Mouse (Mus musculus): ENCODE data around the gene Gdf5. TPM values are rescaled to one million over a fixed set of nuclear protein-coding genes. Genes with fewer than 3 reads are reported as not detected.

Gdf5 gene
- polyA plus RNA-seq, 1 experiment from 2014 or later: 3.3 TPM

- 24% methylated on average over 4 of the region's 4 CpGs for WGBS
- Histone ChIP-seq H3K4me1 (ENCODE audit: control insufficient read depth, insufficient read depth, low read length) (peaks cover 36% of the 10 kb centered on the region), H3K9ac (ENCODE audit: low read depth, low read length) (no peak overlapping the region), H3K9me3 (ENCODE audit: control insufficient read depth, low read length) (no peaks in the 10 kb centered on the region), H3K4me2 (ENCODE audit: low read depth, low read length) (no peak overlapping the region), H3K36me3 (ENCODE audit: control insufficient read depth, insufficient read depth, low read length) (no peaks in the 10 kb centered on the region), H3K4me3 (ENCODE audit: low read depth, low read length) (no peak overlapping the region), H3K27ac (replicated peaks; ENCODE audit: low read depth, low read length) (no peak overlapping the region), H3K27me3 (replicated peaks; ENCODE audit: control insufficient read depth, insufficient read depth, low read length) (no peaks in the 10 kb centered on the region; the same call in 1 of the 2 replicates)
- DNase-seq (ENCODE audit: low spot score) (no peak), ATAC-seq (ENCODE audit: low read depth) (no peak)
Measured at GRCm38 (mm10) chr2:155946499-155946898, 1.3 kb upstream of the Gdf5 start.

GRCm38 (mm10) chr2:155946069-155946468, 902 bp upstream of the Gdf5 start:
- 6% methylated on average over 7 of the region's 7 CpGs for WGBS

GRCm38 (mm10) chr2:155945580-155945979, 413 bp upstream of the Gdf5 start:
- Histone ChIP-seq H3K4me3 (ENCODE audit: low read depth, low read length) (no peak overlapping the region), H3K9me3 (ENCODE audit: control insufficient read depth, low read length) (no peaks in the 10 kb centered on the region), H3K4me2 (ENCODE audit: low read depth, low read length) (peak overlapping the region; percentile 50), H3K27me3 (replicated peaks; ENCODE audit: control insufficient read depth, insufficient read depth, low read length) (no peaks in the 10 kb centered on the region; the same call in 1 of the 2 replicates), H3K4me1 (ENCODE audit: control insufficient read depth, insufficient read depth, low read length) (peaks cover 36% of the 10 kb centered on the region), H3K27ac (replicated peaks; ENCODE audit: low read depth, low read length) (peak overlapping the region; percentile 46; the same call in 1 of the 2 replicates), H3K9ac (ENCODE audit: low read depth, low read length) (no peak overlapping the region), H3K36me3 (ENCODE audit: control insufficient read depth, insufficient read depth, low read length) (no peaks in the 10 kb centered on the region)
- ATAC-seq (ENCODE audit: low read depth) (peak; percentile 51; the same call in 1 of the 2 replicates), DNase-seq (ENCODE audit: low spot score) (peak; percentile 31)
- WGBS: 33% methylated on average over 5 of the region's 5 CpGs

More at GRCm38 (mm10) chr2:155946069-155946468, 902 bp upstream of the Gdf5 start:
- Histone ChIP-seq H3K36me3 (ENCODE audit: control insufficient read depth, insufficient read depth, low read length) (no peaks in the 10 kb centered on the region), H3K9ac (ENCODE audit: low read depth, low read length) (no peak overlapping the region), H3K27ac (replicated peaks; ENCODE audit: low read depth, low read length) (no peak overlapping the region), H3K4me3 (ENCODE audit: low read depth, low read length) (no peak overlapping the region), H3K4me1 (ENCODE audit: control insufficient read depth, insufficient read depth, low read length) (peaks cover 36% of the 10 kb centered on the region), H3K27me3 (replicated peaks; ENCODE audit: control insufficient read depth, insufficient read depth, low read length) (no peaks in the 10 kb centered on the region; the same call in 1 of the 2 replicates), H3K4me2 (ENCODE audit: low read depth, low read length) (no peak overlapping the region), H3K9me3 (ENCODE audit: control insufficient read depth, low read length) (no peaks in the 10 kb centered on the region)
- ATAC-seq (ENCODE audit: low read depth): no peak
- peak; percentile 85 for DNase-seq (ENCODE audit: low spot score)

- DNase-seq (ENCODE audit: low spot score) (no peak), ATAC-seq (ENCODE audit: low read depth) (no peak)
- H3K27me3 ChIP-seq (replicated peaks; ENCODE audit: control insufficient read depth, insufficient read depth, low read length): no peaks in the 10 kb centered on the region; the same call in 1 of the 2 replicates
- H3K9me3 ChIP-seq (ENCODE audit: control insufficient read depth, low read length): no peaks in the 10 kb centered on the region
- H3K36me3 ChIP-seq (ENCODE audit: control insufficient read depth, insufficient read depth, low read length): no peaks in the 10 kb centered on the region
- peak overlapping the region; percentile 46; the same call in 1 of the 2 replicates for H3K27ac ChIP-seq (replicated peaks; ENCODE audit: low read depth, low read length)
- H3K4me3 ChIP-seq (ENCODE audit: low read depth, low read length): peak overlapping the region; percentile 14; the same call in 1 of the 2 replicates
- peaks cover 33% of the 10 kb centered on the region for H3K4me1 ChIP-seq (ENCODE audit: control insufficient read depth, insufficient read depth, low read length)
- H3K9ac ChIP-seq (ENCODE audit: low read depth, low read length): peak overlapping the region; percentile 54
- peak overlapping the region; percentile 50 for H3K4me2 ChIP-seq (ENCODE audit: low read depth, low read length)
- 71% methylated on average over 4 of the region's 4 CpGs for WGBS
Measured at GRCm38 (mm10) chr2:155944685-155945084, 482 bp downstream of the Gdf5 start.

GRCm38 (mm10) chr2:155943463-155943862, 1.7 kb downstream of the Gdf5 start:
- peak overlapping the region; percentile 54 for H3K9ac ChIP-seq (ENCODE audit: low read depth, low read length)
- 3% methylated on average over 8 of the region's 8 CpGs for WGBS
- H3K36me3 ChIP-seq (ENCODE audit: control insufficient read depth, insufficient read depth, low read length): no peaks in the 10 kb centered on the region
- peak; percentile 40 for DNase-seq (ENCODE audit: low spot score)
- H3K4me2 ChIP-seq (ENCODE audit: low read depth, low read length): peak overlapping the region; percentile 50
- H3K4me1 ChIP-seq (ENCODE audit: control insufficient read depth, insufficient read depth, low read length): peaks cover 25% of the 10 kb centered on the region
- H3K27me3 ChIP-seq (replicated peaks; ENCODE audit: control insufficient read depth, insufficient read depth, low read length): no peaks in the 10 kb centered on the region
- H3K9me3 ChIP-seq (ENCODE audit: control insufficient read depth, low read length): no peaks in the 10 kb centered on the region
- peak overlapping the region; percentile 14 for H3K4me3 ChIP-seq (ENCODE audit: low read depth, low read length)
- no peak for ATAC-seq (ENCODE audit: low read depth)
- no peak overlapping the region for H3K27ac ChIP-seq (replicated peaks; ENCODE audit: low read depth, low read length)

- H3K27ac ChIP-seq (replicated peaks; ENCODE audit: low read depth, low read length): no peak overlapping the region
- no peaks in the 10 kb centered on the region for H3K27me3 ChIP-seq (replicated peaks; ENCODE audit: control insufficient read depth, insufficient read depth, low read length)
- no peak for DNase-seq (ENCODE audit: low spot score)
- H3K9me3 ChIP-seq (ENCODE audit: control insufficient read depth, low read length): no peaks in the 10 kb centered on the region
- H3K4me1 ChIP-seq (ENCODE audit: control insufficient read depth, insufficient read depth, low read length): peaks cover 25% of the 10 kb centered on the region
- ATAC-seq (ENCODE audit: low read depth): no peak
- H3K36me3 ChIP-seq (ENCODE audit: control insufficient read depth, insufficient read depth, low read length): no peaks in the 10 kb centered on the region
- WGBS: 75% methylated on average over 40 of the region's 40 CpGs
- H3K4me3 ChIP-seq (ENCODE audit: low read depth, low read length): no peak overlapping the region
- no peak overlapping the region for H3K9ac ChIP-seq (ENCODE audit: low read depth, low read length)
- no peak overlapping the region for H3K4me2 ChIP-seq (ENCODE audit: low read depth, low read length)
Measured at GRCm38 (mm10) chr2:155941697-155942442, 3.3 kb downstream of the Gdf5 start.

- no peaks in the 10 kb centered on the region for H3K36me3 ChIP-seq (ENCODE audit: control insufficient read depth, insufficient read depth, low read length)
- no peak within 1 kb of the TSS for H3K4me2 ChIP-seq (ENCODE audit: low read depth, low read length)
- H3K9me3 ChIP-seq (ENCODE audit: control insufficient read depth, low read length): no peaks in the 10 kb centered on the region
- WGBS: 79% methylated on average over 3 of the region's 3 CpGs
- no peaks in the 10 kb centered on the region for H3K27me3 ChIP-seq (replicated peaks; ENCODE audit: control insufficient read depth, insufficient read depth, low read length)
- peaks cover 20% of the 10 kb centered on the region for H3K4me1 ChIP-seq (ENCODE audit: control insufficient read depth, insufficient read depth, low read length)
- H3K9ac ChIP-seq (ENCODE audit: low read depth, low read length): no peak within 1 kb of the TSS
- ATAC-seq (ENCODE audit: low read depth) (no peak), DNase-seq (ENCODE audit: low spot score) (no peak)
- no peak within 1 kb of the TSS for H3K4me3 ChIP-seq (ENCODE audit: low read depth, low read length)
- no peak within 1 kb of the TSS for H3K27ac ChIP-seq (replicated peaks; ENCODE audit: low read depth, low read length)
Measured at GRCm38 (mm10) chr2:155940681-155941080, 4.5 kb downstream of the Gdf5 start, which contains the start of gene Gm15557. Gene Gm15557 (plus strand): TSS chr2:155940728.

GRCm38 (mm10) chr2:155939897-155940529, 5.2 kb downstream of the Gdf5 start:
- 68% methylated on average over 7 of the region's 7 CpGs for WGBS
- peak; percentile 45; the same call in 1 of the 2 replicates for ATAC-seq (ENCODE audit: low read depth)
- no peak overlapping the region for H3K9ac ChIP-seq (ENCODE audit: low read depth, low read length)
- DNase-seq (ENCODE audit: low spot score): peak; percentile 16
- no peak overlapping the region for H3K4me2 ChIP-seq (ENCODE audit: low read depth, low read length)
- no peak overlapping the region for H3K27ac ChIP-seq (replicated peaks; ENCODE audit: low read depth, low read length)
- H3K9me3 ChIP-seq (ENCODE audit: control insufficient read depth, low read length): no peaks in the 10 kb centered on the region
- H3K36me3 ChIP-seq (ENCODE audit: control insufficient read depth, insufficient read depth, low read length): no peaks in the 10 kb centered on the region
- peaks cover 15% of the 10 kb centered on the region for H3K4me1 ChIP-seq (ENCODE audit: control insufficient read depth, insufficient read depth, low read length)
- no peak overlapping the region for H3K4me3 ChIP-seq (ENCODE audit: low read depth, low read length)
- H3K27me3 ChIP-seq (replicated peaks; ENCODE audit: control insufficient read depth, insufficient read depth, low read length): no peaks in the 10 kb centered on the region

All from embryonic facial prominence, embryonic 14.5 days (tissue).